8 mouse cellular contexts compared by ENCODE assay signal in the genomic region with DNA sequence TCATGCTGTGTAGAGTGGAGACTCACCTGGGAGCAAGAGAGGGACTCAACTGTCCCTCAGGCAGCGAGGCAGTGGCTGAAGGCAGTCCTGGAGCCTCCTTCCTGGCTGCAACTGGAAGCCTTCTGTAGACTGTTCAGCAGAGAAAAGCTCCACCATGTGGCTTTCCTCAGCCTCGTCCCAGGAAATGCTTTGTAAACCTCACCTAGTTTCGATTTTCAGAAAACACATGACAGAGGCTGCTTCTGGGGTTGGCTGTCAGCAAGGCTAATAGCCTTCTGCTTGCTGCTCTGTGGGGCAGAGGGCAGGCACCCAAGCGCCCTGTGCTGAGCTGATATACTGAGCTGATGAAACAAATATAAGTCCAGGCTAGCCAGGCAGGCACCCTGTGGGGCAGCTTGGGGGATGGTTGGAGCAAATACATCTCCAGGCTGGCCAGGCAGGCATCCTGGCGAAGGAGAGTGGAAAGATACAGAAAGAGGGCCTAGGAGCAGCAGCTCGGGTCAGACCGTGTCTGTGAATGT. TPM values are rescaled to one million over a fixed set of nuclear protein-coding genes. Genes with fewer than 3 reads are reported as not detected.
DNase-seq lines count a peak whose midpoint lies in the region; ATAC-seq lines count a peak whose summit lies in the region.

A gene (minus strand): TSS at position 333 of the 521 bp plus-strand sequence.

- H3K36me3 ChIP-seq in embryonic facial prominence, embryonic 13.5 days: peaks cover 22% of the 10 kb centered on the region
- H3K36me3 ChIP-seq in heart, embryonic 16.5 days (ENCODE audit: control insufficient read depth, insufficient read depth): peaks cover 6% of the 10 kb centered on the region
- peaks cover 23% of the 10 kb centered on the region for H3K36me3 ChIP-seq in liver, embryonic 12.5 days

- no peaks in the 10 kb centered on the region for H3K9me3 ChIP-seq in embryonic facial prominence, embryonic 13.5 days
- H3K9me3 ChIP-seq in heart, embryonic 16.5 days (replicated peaks; ENCODE audit: control insufficient read depth, low read length): no peaks in the 10 kb centered on the region
- H3K9me3 ChIP-seq in liver, embryonic 12.5 days (replicated peaks): no peaks in the 10 kb centered on the region

- peak within 1 kb of the TSS; percentile 20; the same call in 1 of the 2 replicates for H3K4me2 ChIP-seq in embryonic facial prominence, embryonic 13.5 days
- H3K4me2 ChIP-seq in heart, embryonic 16.5 days (ENCODE audit: low read depth, low read length): peak within 1 kb of the TSS; percentile 26
- H3K4me2 ChIP-seq in liver, embryonic 12.5 days: peak within 1 kb of the TSS; percentile 48

- ATAC-seq in CD4-positive, CD25-positive, alpha-beta regulatory T cell, adult 4 months: peak; percentile 95
- no peak for ATAC-seq in embryonic facial prominence, embryonic 13.5 days (ENCODE audit: insufficient number of reproducible peaks, insufficient read depth, low FRiP score, low TSS enrichment, low read depth)
- peak; percentile 47 for ATAC-seq in heart, embryonic 16.5 days (replicated peaks; ENCODE audit: extremely low read depth, insufficient read depth, low FRiP score)
- peak; percentile 53 for ATAC-seq in liver, embryonic 12.5 days

- peaks cover 26% of the 10 kb centered on the region for H3K4me1 ChIP-seq in embryonic facial prominence, embryonic 13.5 days
- peaks cover 22% of the 10 kb centered on the region for H3K4me1 ChIP-seq in heart, embryonic 16.5 days (ENCODE audit: control insufficient read depth, insufficient read depth, low read length)
- peaks cover 34% of the 10 kb centered on the region for H3K4me1 ChIP-seq in liver, embryonic 12.5 days

- H3K9ac ChIP-seq in embryonic facial prominence, embryonic 13.5 days: peak within 1 kb of the TSS; percentile 51
- H3K9ac ChIP-seq in heart, embryonic 16.5 days (ENCODE audit: low read length): peak within 1 kb of the TSS; percentile 45
- 0 out of 2 replicates have a peak within 1 kb of the TSS, but pooled peaks have one; percentile 6 for H3K9ac ChIP-seq in liver, embryonic 12.5 days

- no peak within 1 kb of the TSS; the same call in 1 of the 2 replicates for H3K4me3 ChIP-seq in embryonic facial prominence, embryonic 13.5 days
- H3K4me3 ChIP-seq in heart, embryonic 16.5 days (ENCODE audit: low read length): peak within 1 kb of the TSS; percentile 18
- H3K4me3 ChIP-seq in liver, embryonic 12.5 days: peak within 1 kb of the TSS; percentile 16; the same call in 1 of the 2 replicates

- H3K27ac ChIP-seq in embryonic facial prominence, embryonic 13.5 days: peak within 1 kb of the TSS; percentile 77
- peak within 1 kb of the TSS; percentile 65 for H3K27ac ChIP-seq in heart, embryonic 16.5 days (ENCODE audit: low read length)
- H3K27ac ChIP-seq in liver, embryonic 12.5 days: peak within 1 kb of the TSS; percentile 74

- peak; percentile 78 for DNase-seq in adrenal gland, adult 2 months
- DNase-seq in kidney, postnatal 25 days: peak; percentile 74 to 87
- DNase-seq in ovary, postnatal 36 days (ENCODE audit: low spot score): peak; percentile 55
- peak; percentile 65 for DNase-seq in urinary bladder, postnatal 14 days (ENCODE audit: low spot score)

- WGBS in embryonic facial prominence, embryonic 13.5 days: 38% methylated on average over 7 of the region's 7 CpGs
- WGBS in heart, embryonic 16.5 days: 32% methylated on average over 7 of the region's 7 CpGs
- WGBS in liver, embryonic 12.5 days (ENCODE audit: insufficient replicate concordance): 37% methylated on average over 7 of the region's 7 CpGs

- H3K27me3 ChIP-seq in embryonic facial prominence, embryonic 13.5 days: no peaks in the 10 kb centered on the region
- H3K27me3 ChIP-seq in heart, embryonic 16.5 days (ENCODE audit: control insufficient read depth, insufficient read depth, low read length): no peaks in the 10 kb centered on the region
- no peaks in the 10 kb centered on the region for H3K27me3 ChIP-seq in liver, embryonic 12.5 days (replicated peaks)

RNA-seq across cellular contexts. Expression of the gene that starts here (rescaled TPM):
- 100 to 1,000 TPM in 1 of 2 experiments, 10 to 100 TPM in 1; 93.7 to 163 TPM for polyA plus RNA-seq in CD4-positive, CD25-positive, alpha-beta regulatory T cell, adult 4 months (2017; shearing (Covaris generic))
- 100 to 1,000 TPM in 1 of 2 experiments, 10 to 100 TPM in 1; 92.7 to 160 TPM for total RNA-seq in adrenal gland, adult 2 months (2021)
- 336 and 430 TPM in 2 replicates for polyA plus RNA-seq in adrenal gland, adult 2 months (2012; rRNA removed)
- 5.6 and 6.8 TPM in 2 replicates for polyA plus RNA-seq in embryonic facial prominence, embryonic 13.5 days (2015; fragmentation: Nextera tagmentation; extraction: Ambion mirVana)
- 16.8 and 27.5 TPM in 2 replicates for polyA plus RNA-seq in heart, embryonic 16.5 days (2015; fragmentation: Nextera tagmentation; extraction: Ambion mirVana)
- polyA plus RNA-seq in liver, embryonic 12.5 days (2016; fragmentation: Nextera tagmentation; extraction: Ambion mirVana): 22.7 TPM in 2 replicates
